Mouse (Mus musculus) cerebellum, postnatal 36 days (tissue): ENCODE measurements around the gene Tdp2.
"Not testable (repeated sequence)": the region's sequence is repeated elsewhere in the genome, so short reads cannot be mapped to it uniquely, and the experiment has no call there.

Source experiments
- DNase-seq, 2 experiments: peaks; one replicate each; pipeline ENCODE4 v3.0.0; 2021 to 2022; ENCODE audit warnings: mixed read lengths in 2 of 2

The Tdp2 gene

GRCm38 (mm10) chr13:24825587-24825986, 5.9 kb upstream of the Tdp2 start:
- peak; percentile 43 to 48 for DNase-seq

GRCm38 (mm10) chr13:24826116-24826515, 5.4 kb upstream of the Tdp2 start:
- no peak for DNase-seq

GRCm38 (mm10) chr13:24830756-24831352, 625 bp upstream of the Tdp2 start:
- DNase-seq, result peak in 1 of 2 experiments; percentile 21

GRCm38 (mm10) chr13:24832131-24832810, 792 bp downstream of the Tdp2 start:
- DNase-seq, result no peak

- DNase-seq, result no peak
Observed at GRCm38 (mm10) chr13:24832811-24833155, 1.3 kb downstream of the Tdp2 start.

GRCm38 (mm10) chr13:24837765-24838164, 6.3 kb downstream of the Tdp2 start:
- not testable (repeated sequence) for DNase-seq

- DNase-seq, result no peak
Observed at GRCm38 (mm10) chr13:24839831-24840230, 8.4 kb downstream of the Tdp2 start.

- no peak for DNase-seq
Observed at GRCm38 (mm10) chr13:24841702-24842101, 10.2 kb downstream of the Tdp2 start.

- peak; percentile 54 to 67 for DNase-seq
Observed at GRCm38 (mm10) chr13:24844983-24845955, 13.8 kb downstream of the Tdp2 start, which contains the start of gene D130043K22Rik. Gene D130043K22Rik, plus strand, starts transcription at chr13:24845135.

GRCm38 (mm10) chr13:24849318-24849717, 17.8 kb downstream of the Tdp2 start:
- no peak for DNase-seq

GRCm38 (mm10) chr13:24851989-24852388, 20.5 kb downstream of the Tdp2 start:
- DNase-seq, result no peak

- no peak for DNase-seq
Observed at GRCm38 (mm10) chr13:24852570-24852969, 21.1 kb downstream of the Tdp2 start.

GRCm38 (mm10) chr13:24859115-24859514, 27.6 kb downstream of the Tdp2 start:
- DNase-seq, result no peak

GRCm38 (mm10) chr13:24861084-24861483, 29.6 kb downstream of the Tdp2 start:
- DNase-seq, result no peak

GRCm38 (mm10) chr13:24862021-24862420, 30.5 kb downstream of the Tdp2 start:
- no peak for DNase-seq

- peak; percentile 64 for DNase-seq
Observed at GRCm38 (mm10) chr13:24862520-24862919, 31.0 kb downstream of the Tdp2 start.

GRCm38 (mm10) chr13:24866430-24867402, 35.2 kb downstream of the Tdp2 start:
- DNase-seq, result no peak

GRCm38 (mm10) chr13:24867789-24868188, 36.3 kb downstream of the Tdp2 start:
- DNase-seq, result no peak

- DNase-seq, result no peak
Observed at GRCm38 (mm10) chr13:24868233-24868632, 36.8 kb downstream of the Tdp2 start.

- DNase-seq, result no peak
Observed at GRCm38 (mm10) chr13:24879359-24880040, 48.0 kb downstream of the Tdp2 start.

GRCm38 (mm10) chr13:24880208-24880607, 48.7 kb downstream of the Tdp2 start:
- DNase-seq, result no peak

GRCm38 (mm10) chr13:24880704-24881103, 49.2 kb downstream of the Tdp2 start:
- DNase-seq, result no peak
